Mouse (Mus musculus): ENCODE data around the gene C1qtnf2. TPM values are rescaled to one million over a fixed set of nuclear protein-coding genes. Genes with fewer than 3 reads are reported as not detected.

Gene C1qtnf2
- polyA plus RNA-seq, 1 experiment from 2014 or later: 7.9 TPM

- no peak for ATAC-seq (ENCODE audit: insufficient number of reproducible peaks, insufficient read depth, low FRiP score, low read depth)
- Histone ChIP-seq H3K27me3 (ENCODE audit: control insufficient read depth, insufficient read depth, low read length) (no peaks in the 10 kb centered on the region), H3K9me3 (ENCODE audit: control insufficient read depth, low read depth, low read length) (no peaks in the 10 kb centered on the region), H3K9ac (replicated peaks; ENCODE audit: low read depth, low read length) (no peak overlapping the region), H3K4me1 (ENCODE audit: control insufficient read depth, insufficient read depth, low read length) (no peaks in the 10 kb centered on the region), H3K4me2 (replicated peaks; ENCODE audit: low read depth, low read length) (no peak overlapping the region), H3K27ac (ENCODE audit: low read length) (no peak overlapping the region), H3K36me3 (ENCODE audit: control insufficient read depth, insufficient read depth, low read length) (peaks cover 79% of the 10 kb centered on the region), H3K4me3 (ENCODE audit: low read depth, low read length) (no peak overlapping the region)
- 95% methylated on average over 10 of the region's 10 CpGs for WGBS
Observed at GRCm38 (mm10) chr11:43441121-43441520, 33.0 kb upstream of the C1qtnf2 start.

GRCm38 (mm10) chr11:43443183-43443582 is 30.9 kb upstream of the C1qtnf2 start:
- Histone ChIP-seq H3K4me2 (replicated peaks; ENCODE audit: low read depth, low read length) (no peak overlapping the region), H3K9ac (replicated peaks; ENCODE audit: low read depth, low read length) (no peak overlapping the region), H3K27me3 (ENCODE audit: control insufficient read depth, insufficient read depth, low read length) (no peaks in the 10 kb centered on the region), H3K9me3 (ENCODE audit: control insufficient read depth, low read depth, low read length) (no peaks in the 10 kb centered on the region), H3K27ac (ENCODE audit: low read length) (no peak overlapping the region), H3K36me3 (ENCODE audit: control insufficient read depth, insufficient read depth, low read length) (peaks cover 76% of the 10 kb centered on the region), H3K4me1 (ENCODE audit: control insufficient read depth, insufficient read depth, low read length) (no peaks in the 10 kb centered on the region), H3K4me3 (ENCODE audit: low read depth, low read length) (no peak overlapping the region)
- no peak for ATAC-seq (ENCODE audit: insufficient number of reproducible peaks, insufficient read depth, low FRiP score, low read depth)
- 90% methylated on average over 13 of the region's 13 CpGs for WGBS

- Histone ChIP-seq H3K27me3 (ENCODE audit: control insufficient read depth, insufficient read depth, low read length) (no peaks in the 10 kb centered on the region), H3K9me3 (ENCODE audit: control insufficient read depth, low read depth, low read length) (no peaks in the 10 kb centered on the region), H3K9ac (replicated peaks; ENCODE audit: low read depth, low read length) (no peak overlapping the region), H3K36me3 (ENCODE audit: control insufficient read depth, insufficient read depth, low read length) (peaks cover 14% of the 10 kb centered on the region), H3K27ac (ENCODE audit: low read length) (no peak overlapping the region), H3K4me1 (ENCODE audit: control insufficient read depth, insufficient read depth, low read length) (no peaks in the 10 kb centered on the region), H3K4me2 (replicated peaks; ENCODE audit: low read depth, low read length) (no peak overlapping the region), H3K4me3 (ENCODE audit: low read depth, low read length) (no peak overlapping the region)
- 85% methylated on average over 2 of the region's 2 CpGs for WGBS
- no peak for ATAC-seq (ENCODE audit: insufficient number of reproducible peaks, insufficient read depth, low FRiP score, low read depth)
Observed at GRCm38 (mm10) chr11:43449916-43450315, 24.2 kb upstream of the C1qtnf2 start.

- no peak for ATAC-seq (ENCODE audit: insufficient number of reproducible peaks, insufficient read depth, low FRiP score, low read depth)
- Histone ChIP-seq H3K9me3 (ENCODE audit: control insufficient read depth, low read depth, low read length) (no peaks in the 10 kb centered on the region), H3K4me3 (ENCODE audit: low read depth, low read length) (no peak overlapping the region), H3K9ac (replicated peaks; ENCODE audit: low read depth, low read length) (no peak overlapping the region), H3K4me1 (ENCODE audit: control insufficient read depth, insufficient read depth, low read length) (no peaks in the 10 kb centered on the region), H3K27ac (ENCODE audit: low read length) (no peak overlapping the region), H3K27me3 (ENCODE audit: control insufficient read depth, insufficient read depth, low read length) (no peaks in the 10 kb centered on the region), H3K4me2 (replicated peaks; ENCODE audit: low read depth, low read length) (no peak overlapping the region), H3K36me3 (ENCODE audit: control insufficient read depth, insufficient read depth, low read length) (0 out of 2 replicates have a peak, but pooled peaks cover under 1% of the 10 kb centered on the region)
- WGBS: 68% methylated on average over 4 of the region's 4 CpGs
Observed at GRCm38 (mm10) chr11:43451322-43451721, 22.8 kb upstream of the C1qtnf2 start.

- H3K36me3 ChIP-seq (ENCODE audit: control insufficient read depth, insufficient read depth, low read length): no peaks in the 10 kb centered on the region
- no peak overlapping the region for H3K27ac ChIP-seq (ENCODE audit: low read length)
- ATAC-seq (ENCODE audit: insufficient number of reproducible peaks, insufficient read depth, low FRiP score, low read depth): no peak
- no peak overlapping the region for H3K9ac ChIP-seq (replicated peaks; ENCODE audit: low read depth, low read length)
- WGBS: 63% methylated on average over 2 of the region's 2 CpGs
- H3K27me3 ChIP-seq (ENCODE audit: control insufficient read depth, insufficient read depth, low read length): no peaks in the 10 kb centered on the region
- H3K4me1 ChIP-seq (ENCODE audit: control insufficient read depth, insufficient read depth, low read length): no peaks in the 10 kb centered on the region
- no peak overlapping the region for H3K4me2 ChIP-seq (replicated peaks; ENCODE audit: low read depth, low read length)
- no peaks in the 10 kb centered on the region for H3K9me3 ChIP-seq (ENCODE audit: control insufficient read depth, low read depth, low read length)
- no peak overlapping the region for H3K4me3 ChIP-seq (ENCODE audit: low read depth, low read length)
Observed at GRCm38 (mm10) chr11:43452266-43452665, 21.8 kb upstream of the C1qtnf2 start.

GRCm38 (mm10) chr11:43463204-43463603 is 10.9 kb upstream of the C1qtnf2 start:
- Histone ChIP-seq H3K9me3 (ENCODE audit: control insufficient read depth, low read depth, low read length) (no peaks in the 10 kb centered on the region), H3K9ac (replicated peaks; ENCODE audit: low read depth, low read length) (no peak overlapping the region), H3K4me3 (ENCODE audit: low read depth, low read length) (no peak overlapping the region), H3K27me3 (ENCODE audit: control insufficient read depth, insufficient read depth, low read length) (no peaks in the 10 kb centered on the region), H3K4me2 (replicated peaks; ENCODE audit: low read depth, low read length) (no peak overlapping the region), H3K36me3 (ENCODE audit: control insufficient read depth, insufficient read depth, low read length) (no peaks in the 10 kb centered on the region), H3K27ac (ENCODE audit: low read length) (no peak overlapping the region), H3K4me1 (ENCODE audit: control insufficient read depth, insufficient read depth, low read length) (no peaks in the 10 kb centered on the region)
- 93% methylated on average over 25 of the region's 25 CpGs for WGBS
- ATAC-seq (ENCODE audit: insufficient number of reproducible peaks, insufficient read depth, low FRiP score, low read depth): no peak

- Histone ChIP-seq H3K27ac (ENCODE audit: low read length) (no peak overlapping the region; the same call in 1 of the 2 replicates), H3K4me2 (replicated peaks; ENCODE audit: low read depth, low read length) (no peak overlapping the region), H3K9ac (replicated peaks; ENCODE audit: low read depth, low read length) (no peak overlapping the region), H3K36me3 (ENCODE audit: control insufficient read depth, insufficient read depth, low read length) (no peaks in the 10 kb centered on the region), H3K4me1 (ENCODE audit: control insufficient read depth, insufficient read depth, low read length) (peaks cover 7% of the 10 kb centered on the region; the same call in 1 of the 2 replicates), H3K9me3 (ENCODE audit: control insufficient read depth, low read depth, low read length) (no peaks in the 10 kb centered on the region), H3K27me3 (ENCODE audit: control insufficient read depth, insufficient read depth, low read length) (no peaks in the 10 kb centered on the region), H3K4me3 (ENCODE audit: low read depth, low read length) (no peak overlapping the region)
- ATAC-seq (ENCODE audit: insufficient number of reproducible peaks, insufficient read depth, low FRiP score, low read depth): no peak
- 40% methylated on average over 5 of the region's 5 CpGs for WGBS
Observed at GRCm38 (mm10) chr11:43470118-43470517, 4.0 kb upstream of the C1qtnf2 start.

GRCm38 (mm10) chr11:43470881-43471820 is 2.9 kb upstream of the C1qtnf2 start:
- Histone ChIP-seq H3K27ac (ENCODE audit: low read length) (no peak overlapping the region), H3K9ac (replicated peaks; ENCODE audit: low read depth, low read length) (no peak overlapping the region), H3K36me3 (ENCODE audit: control insufficient read depth, insufficient read depth, low read length) (no peaks in the 10 kb centered on the region), H3K9me3 (ENCODE audit: control insufficient read depth, low read depth, low read length) (no peaks in the 10 kb centered on the region), H3K4me3 (ENCODE audit: low read depth, low read length) (no peak overlapping the region), H3K4me2 (replicated peaks; ENCODE audit: low read depth, low read length) (no peak overlapping the region), H3K27me3 (ENCODE audit: control insufficient read depth, insufficient read depth, low read length) (no peaks in the 10 kb centered on the region), H3K4me1 (ENCODE audit: control insufficient read depth, insufficient read depth, low read length) (peaks cover 7% of the 10 kb centered on the region; the same call in 1 of the 2 replicates)
- no peak for ATAC-seq (ENCODE audit: insufficient number of reproducible peaks, insufficient read depth, low FRiP score, low read depth)
- 70% methylated on average over 6 of the region's 6 CpGs for WGBS

All from stomach, embryonic 14.5 days (tissue).